Mouse (Mus musculus) T-helper 1 cell (primary cell): ENCODE results near the gene Rtp4.

Experiments
- in situ Hi-C: fragments of 300-600 bp; cut with MboI, MseI; formaldehyde crosslinking; loops from one replicate; pipeline ENCODE4 v1.15.1; 2025; ENCODE audit warnings: high pct_unique_total_duplicates

The Rtp4 gene

DNA sequence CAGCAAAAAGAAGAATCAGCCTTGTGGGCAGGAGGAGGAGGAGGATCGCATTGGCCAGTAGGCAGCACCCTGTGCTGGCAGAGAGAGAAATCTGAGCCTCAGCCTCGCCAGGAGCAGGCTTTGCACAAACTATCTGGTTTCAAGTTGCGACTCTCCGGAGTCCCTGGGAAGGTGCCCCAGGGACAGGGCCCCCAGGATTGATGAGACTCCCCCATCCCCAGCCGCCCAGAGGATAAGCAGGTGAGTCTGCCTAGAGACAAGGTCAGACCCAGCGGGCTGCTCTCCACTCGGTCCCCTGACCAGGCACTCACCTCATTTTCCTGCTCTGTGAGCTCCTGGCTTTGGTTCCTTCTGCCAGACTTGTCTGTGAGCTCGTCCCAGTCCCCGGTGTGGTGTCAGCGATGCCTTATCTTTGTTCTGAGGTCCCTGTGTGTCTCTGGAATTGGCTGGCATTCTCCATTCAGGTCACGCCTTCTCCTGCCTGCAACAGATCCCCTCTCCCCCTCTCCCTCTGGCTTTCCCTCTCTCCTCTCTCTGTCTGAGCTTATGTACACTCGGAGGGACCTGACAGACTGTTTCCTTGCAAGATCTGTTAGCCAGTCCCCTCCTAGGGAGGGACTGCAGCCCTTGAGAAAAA is at the start of gene Rtp4, which contains the start of gene Masp1:
Rtp4 (plus strand) TSS at position 57 of the 637 bp plus-strand sequence.
Masp1 (minus strand) TSS at position 581 of the 637 bp plus-strand sequence.
- in situ Hi-C loops = no loop called here

- in situ Hi-C loops = no loop called here
Measured at GRCm38 (mm10) chr16:23471551-23471950, 48.5 kb upstream of the Rtp4 start.

DNA sequence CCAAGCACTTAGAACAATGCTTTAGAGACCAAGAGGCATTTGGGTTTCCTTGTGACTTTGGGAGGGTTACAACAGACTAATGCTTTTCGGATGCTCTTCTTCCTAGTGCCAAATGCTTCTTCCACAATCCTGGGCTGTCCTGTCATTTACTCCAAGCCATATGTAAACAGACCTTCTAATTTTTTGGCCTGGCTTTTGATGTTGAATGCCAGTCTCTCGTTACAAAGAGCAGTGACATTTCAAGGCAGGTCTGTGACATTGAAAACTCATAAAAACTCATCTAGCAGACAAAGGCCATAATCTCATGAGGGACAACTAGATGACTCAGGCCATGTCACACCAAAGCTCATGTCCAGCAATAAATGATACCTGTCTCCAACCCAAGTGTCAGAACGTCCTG is 48.0 kb upstream of the Rtp4 start:
- in situ Hi-C loops = no loop called here

GRCm38 (mm10) chr16:23475651-23476050 is 44.4 kb upstream of the Rtp4 start:
- in situ Hi-C loops = no loop called here

GRCm38 (mm10) chr16:23476598-23476997 is 43.5 kb upstream of the Rtp4 start:
- in situ Hi-C loops = no loop called here

DNA sequence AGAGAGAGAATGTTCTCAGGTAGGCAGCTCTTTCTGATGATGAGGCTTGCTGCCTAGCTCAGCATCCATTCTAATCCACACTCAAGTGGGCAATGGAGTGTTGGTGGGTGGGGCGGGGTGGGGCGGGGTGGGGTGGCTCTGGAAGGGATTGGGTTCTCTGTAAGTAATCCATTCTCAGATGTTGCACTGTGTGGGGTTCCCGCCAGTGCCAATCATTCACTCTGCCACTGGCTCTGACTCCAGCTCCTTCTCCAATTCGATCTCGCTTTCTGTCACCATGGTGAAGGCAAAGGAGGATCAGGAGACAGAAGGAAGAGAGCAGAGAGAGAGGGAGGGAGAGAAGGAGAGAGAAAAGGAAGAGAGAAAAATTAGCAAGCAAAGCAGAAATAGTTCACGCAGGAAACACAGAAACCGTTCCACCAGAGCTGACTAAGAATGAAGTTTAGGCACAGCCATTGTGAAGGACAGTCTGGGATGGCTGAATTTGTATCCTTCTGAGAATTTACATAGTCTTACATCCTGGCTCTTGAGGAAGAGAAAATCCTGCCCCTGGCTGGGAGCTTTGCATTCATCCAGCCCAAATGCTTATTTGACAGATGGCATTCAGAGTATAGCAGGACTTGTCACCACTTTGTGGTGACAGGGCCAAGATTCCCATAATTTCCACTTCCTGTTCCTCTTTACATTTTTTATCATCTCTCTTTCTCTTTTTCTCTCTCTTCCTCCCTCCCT is 40.1 kb upstream of the Rtp4 start:
- in situ Hi-C loops = no loop called here

GRCm38 (mm10) chr16:23482218-23482617 is 37.9 kb upstream of the Rtp4 start:
- in situ Hi-C loops = no loop called here

- in situ Hi-C loops = no loop called here
Measured at GRCm38 (mm10) chr16:23482846-23483245, 37.2 kb upstream of the Rtp4 start.

GRCm38 (mm10) chr16:23483292-23483691 is 36.8 kb upstream of the Rtp4 start:
- in situ Hi-C loops = no loop called here

GRCm38 (mm10) chr16:23492783-23493182 is 27.3 kb upstream of the Rtp4 start:
- in situ Hi-C loops = no loop called here

DNA sequence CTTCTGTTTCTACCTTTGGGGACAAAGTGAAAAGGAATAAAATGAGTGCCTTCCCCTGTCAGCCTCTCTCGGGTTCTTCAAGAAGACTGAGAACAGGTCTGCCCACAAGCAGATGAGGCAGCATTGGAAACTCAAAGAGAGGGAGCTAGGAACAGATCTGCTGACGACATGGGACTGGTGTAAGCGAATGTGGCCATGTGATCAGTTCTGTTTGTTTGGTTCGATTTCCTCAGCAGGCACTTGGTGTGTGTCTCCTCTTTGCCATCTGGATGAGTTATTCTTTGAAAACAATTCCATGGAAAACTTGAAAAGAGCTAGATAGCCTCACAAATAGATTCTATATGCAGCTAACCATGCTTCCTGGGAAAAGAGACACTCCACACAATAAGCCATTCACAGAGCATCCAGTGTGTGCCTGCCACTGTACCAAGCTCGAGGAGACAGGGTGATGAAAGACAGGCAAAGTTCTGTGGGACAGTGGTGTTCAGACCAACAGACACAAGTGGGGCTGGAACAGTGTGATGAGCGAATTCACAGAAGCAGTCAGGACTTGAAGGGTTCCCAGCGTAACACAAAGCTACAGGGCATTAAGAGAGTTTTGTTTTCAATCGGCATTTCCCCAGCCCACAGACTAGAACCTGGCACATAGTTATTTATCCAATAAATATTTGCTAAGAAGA is 23.7 kb upstream of the Rtp4 start:
- in situ Hi-C loops = no loop called here

GRCm38 (mm10) chr16:23497440-23497839 is 22.7 kb upstream of the Rtp4 start:
- in situ Hi-C loops = no loop called here

GRCm38 (mm10) chr16:23497881-23498280 is 22.2 kb upstream of the Rtp4 start:
- in situ Hi-C loops = no loop called here

DNA sequence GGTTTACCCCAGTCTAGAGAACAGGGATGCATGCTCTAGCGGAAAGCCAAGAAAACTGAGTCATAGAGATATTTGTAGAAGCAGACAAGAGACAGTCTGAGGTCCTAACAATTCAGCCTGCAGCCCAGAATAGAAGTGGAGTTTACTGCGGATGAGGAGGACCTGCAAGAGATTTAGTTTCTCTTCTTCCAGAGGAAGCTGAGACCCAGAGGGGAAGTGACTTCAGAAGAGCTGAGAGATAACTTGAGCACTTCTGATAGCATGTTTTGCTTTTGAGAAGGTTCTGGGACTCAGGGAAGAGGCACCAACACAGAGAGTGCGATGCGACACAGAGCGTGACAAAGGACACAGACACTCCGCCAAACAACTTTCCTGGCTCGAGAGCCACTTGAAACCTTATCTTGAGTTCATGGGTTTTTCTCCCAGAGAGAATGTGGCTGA is 21.4 kb upstream of the Rtp4 start:
- in situ Hi-C loops = no loop called here

DNA sequence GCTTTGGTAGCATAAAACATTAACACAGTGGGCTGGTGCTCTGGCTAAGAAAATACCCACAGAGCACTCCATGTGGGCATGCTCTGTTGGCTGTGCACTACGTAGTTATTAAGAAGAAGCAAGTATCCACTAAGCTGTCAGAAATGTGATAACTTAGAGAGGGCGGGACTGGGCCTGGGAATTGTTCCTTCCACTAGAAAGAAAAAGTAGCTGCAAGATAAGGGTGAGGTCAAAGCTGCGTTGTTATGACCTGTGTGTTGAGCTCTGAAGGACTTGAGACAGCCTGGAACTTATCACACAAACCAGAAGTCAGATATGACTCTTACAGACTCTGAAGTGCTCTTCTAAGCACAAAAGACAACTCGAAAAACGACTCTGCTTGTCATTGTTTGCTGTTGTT is 19.5 kb upstream of the Rtp4 start:
- in situ Hi-C loops = no loop called here

DNA sequence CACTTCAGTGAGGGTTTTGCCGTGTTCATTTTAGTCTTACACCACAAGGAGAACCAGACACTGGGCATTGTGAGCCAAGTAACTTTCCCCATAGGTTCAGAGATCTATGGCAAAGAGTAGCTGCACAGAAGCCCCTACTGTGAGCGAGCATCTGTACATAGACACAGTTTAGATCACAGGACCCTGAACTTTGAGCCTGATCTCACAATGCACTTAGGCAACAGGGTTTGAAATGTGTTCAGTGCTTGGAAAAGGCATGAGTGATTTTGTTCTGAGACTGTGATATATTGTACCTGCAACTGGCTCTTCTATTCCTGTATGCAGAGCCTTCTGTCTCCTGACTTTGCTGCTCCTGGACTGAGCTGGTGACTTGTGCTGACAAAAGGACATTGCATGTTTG is 18.8 kb upstream of the Rtp4 start:
- in situ Hi-C loops = no loop called here

DNA sequence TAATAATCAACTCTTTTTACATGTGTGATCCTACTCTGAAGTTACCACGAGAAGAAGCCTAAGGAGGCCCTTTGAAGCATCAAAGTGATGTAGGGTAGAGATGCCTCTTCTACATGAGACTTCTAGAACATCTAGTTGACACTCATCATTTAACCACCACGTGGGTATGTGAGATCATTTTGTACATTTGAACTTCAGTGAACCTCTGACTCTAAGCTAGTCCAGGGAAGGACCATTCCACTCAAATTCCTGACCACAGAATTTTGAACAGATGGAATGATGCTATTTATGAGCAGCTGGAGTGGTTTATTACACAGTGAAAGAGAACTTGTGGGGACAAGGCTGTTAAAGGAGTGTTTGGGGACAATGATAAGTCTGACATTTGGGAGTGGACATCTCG is 17.6 kb upstream of the Rtp4 start:
- in situ Hi-C loops = no loop called here

DNA sequence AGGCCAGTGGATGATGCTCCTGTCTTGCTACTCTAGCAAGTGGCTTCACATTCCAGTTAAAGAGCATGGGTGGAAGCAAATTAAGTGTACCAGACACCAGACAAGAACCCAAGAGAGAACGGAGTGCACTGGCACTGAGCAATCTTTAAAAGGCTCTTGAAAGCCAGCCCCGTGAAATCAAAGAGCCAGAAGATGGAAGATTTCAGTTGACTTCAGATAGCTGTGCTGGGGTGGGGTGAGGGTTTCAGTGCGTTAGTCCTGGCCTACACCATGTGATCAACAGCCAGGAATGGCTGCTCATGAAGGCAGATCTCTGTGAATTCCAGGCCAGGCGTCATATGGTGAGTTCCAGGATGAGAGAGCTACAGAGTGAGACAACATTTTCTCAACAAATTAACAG is 16.7 kb upstream of the Rtp4 start:
- in situ Hi-C loops = no loop called here

DNA sequence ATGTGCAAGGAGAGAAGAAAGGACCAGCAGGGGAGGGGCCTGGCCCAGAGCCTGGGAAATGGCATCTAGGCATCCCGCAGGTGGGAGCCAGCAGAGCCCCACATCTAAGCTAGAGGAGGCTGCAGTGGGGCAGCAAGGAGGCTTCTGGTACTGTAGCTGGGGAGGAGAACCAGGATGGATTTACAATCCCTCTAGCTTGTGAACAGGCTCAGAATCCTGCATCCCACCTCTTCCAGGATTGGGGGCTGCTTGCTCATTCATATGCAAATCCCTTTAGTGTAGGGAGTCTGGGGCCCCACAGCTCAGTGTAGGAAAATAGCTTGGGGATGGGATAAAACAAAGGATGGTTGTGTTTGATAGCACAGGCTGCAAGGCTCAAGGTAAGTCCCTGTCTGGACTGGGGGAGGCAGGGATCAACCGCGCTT is 15.8 kb upstream of the Rtp4 start:
- in situ Hi-C loops = no loop called here

GRCm38 (mm10) chr16:23505904-23506687 is 14.0 kb upstream of the Rtp4 start:
- in situ Hi-C loops = no loop called here

DNA sequence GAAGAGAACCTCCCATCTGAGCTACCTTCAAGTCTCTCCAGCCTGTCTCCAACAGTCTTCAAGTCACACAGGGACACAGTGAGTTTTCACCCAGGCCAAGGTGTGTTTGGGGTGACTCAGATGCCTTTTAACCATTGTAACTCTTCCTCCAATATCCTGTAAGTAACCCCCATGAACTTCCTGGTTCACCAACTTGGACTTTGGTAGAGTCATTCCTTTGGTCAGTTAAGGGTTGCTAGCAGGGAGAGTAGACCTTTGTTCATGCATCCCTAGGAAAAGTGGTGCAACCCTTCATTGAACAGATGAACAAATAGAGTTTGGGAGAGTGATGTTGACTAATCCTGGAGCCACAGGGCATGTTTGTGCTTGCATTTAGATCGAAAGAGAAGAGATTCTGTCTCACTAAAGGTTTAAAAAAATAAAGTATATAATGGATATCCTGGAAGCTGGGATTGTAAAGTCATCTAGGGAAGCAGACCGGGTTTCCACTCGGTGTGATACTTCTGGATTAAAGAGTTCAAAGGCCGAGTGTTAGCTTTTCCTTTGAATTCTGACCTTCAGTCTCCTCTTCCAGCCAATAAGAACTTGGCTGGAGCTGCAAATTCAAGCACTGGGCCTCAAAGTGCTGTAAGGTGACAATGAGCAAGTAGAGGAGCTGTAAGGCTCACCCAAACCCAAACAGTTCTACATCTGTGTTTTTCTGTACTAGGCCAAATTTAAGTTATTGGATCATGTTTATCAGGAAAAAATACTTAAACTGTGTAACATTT is 8.7 kb upstream of the Rtp4 start:
- in situ Hi-C loops = no loop called here
